Mouse (Mus musculus): ENCODE measurements around the gene Plxna4.

The Plxna4 gene

DNA sequence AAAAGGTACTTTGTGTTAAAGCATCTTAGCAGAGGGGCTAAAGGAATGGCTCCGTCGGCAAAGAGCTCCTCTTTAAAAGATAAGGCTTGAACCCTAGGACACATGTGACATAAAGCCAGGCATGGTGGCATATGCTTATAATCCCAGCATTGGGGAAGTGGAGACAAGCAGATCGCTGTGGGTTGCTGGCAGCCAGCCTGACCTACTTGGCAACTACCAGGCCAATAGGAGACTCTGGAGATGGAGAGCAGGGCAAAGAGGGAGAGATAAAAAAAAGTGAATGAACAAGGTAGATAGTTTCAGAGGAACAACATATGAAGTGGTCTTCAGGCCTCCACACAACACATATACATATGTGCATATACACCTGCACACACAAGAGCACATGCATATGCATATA, 189.7 kb downstream of the Plxna4 start:
- DNase-seq = peak; percentile 62

DNA sequence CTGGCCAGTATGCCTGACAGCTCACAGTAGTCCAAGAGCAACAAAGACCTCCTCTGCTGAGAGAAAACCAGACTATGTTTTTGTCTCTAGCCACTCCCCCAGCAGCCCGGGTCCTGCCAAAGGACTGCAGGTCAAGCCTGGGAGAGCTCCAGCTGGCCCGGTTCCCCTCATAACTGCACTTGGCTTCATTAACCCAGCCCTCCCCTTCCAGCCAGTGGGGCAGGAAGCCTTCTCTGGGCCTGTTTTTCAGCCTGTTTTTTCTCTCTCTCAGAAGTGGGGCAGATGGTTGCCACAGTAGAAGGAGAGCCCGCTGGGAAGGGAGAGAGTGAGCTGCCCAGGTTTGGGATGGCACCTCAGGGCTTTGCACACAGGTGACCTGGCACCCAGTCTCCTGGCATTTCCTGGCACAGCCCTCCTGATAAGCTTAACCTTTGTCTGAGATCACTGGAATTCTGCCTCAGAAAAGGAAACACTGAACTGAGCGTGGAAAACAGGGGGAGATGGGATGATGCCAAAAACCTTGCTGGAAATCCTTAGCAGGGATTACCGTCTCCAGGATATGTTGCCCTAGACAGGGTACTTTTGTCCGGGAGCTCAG, 190.8 kb downstream of the Plxna4 start:
- peak; percentile 98 for DNase-seq

DNA sequence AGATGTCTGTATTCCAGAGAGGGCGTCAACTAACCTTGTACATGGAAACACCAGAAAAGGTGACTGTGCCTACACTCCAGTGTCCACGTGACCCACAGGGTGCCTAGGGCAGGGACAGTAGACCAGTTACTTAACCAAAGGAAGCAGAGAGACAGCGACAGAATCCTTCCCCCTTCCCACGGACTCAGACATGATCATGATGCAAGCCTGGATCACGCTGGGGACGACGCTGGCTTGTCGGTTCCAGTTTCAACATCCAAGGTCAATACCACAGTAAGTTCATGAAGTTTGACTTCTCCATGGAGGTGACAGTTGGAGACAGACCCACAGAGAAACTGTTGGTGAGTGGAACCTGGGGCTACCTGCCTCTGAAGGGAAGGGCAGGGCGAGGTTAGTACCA, 192.6 kb downstream of the Plxna4 start:
- DNase-seq = no peak

DNA sequence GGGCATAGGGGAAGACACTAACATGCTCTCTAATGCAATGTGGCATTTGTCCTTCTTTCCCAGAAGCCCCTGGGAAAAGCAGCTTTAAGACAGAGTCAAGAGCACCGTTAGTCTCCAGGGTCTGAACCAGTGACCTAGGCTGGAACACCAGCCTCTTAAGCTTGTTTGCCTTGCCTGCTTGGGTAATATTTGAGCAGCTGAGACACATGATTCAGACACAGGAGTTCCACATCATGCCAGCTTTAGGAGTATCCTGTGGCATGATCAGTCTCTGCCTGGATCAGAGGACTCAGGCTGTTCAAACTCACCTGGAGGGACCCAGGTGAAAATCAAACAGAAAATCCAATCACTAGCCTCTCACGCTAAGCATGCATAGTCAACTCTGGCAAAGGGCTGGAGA, 195.7 kb downstream of the Plxna4 start:
- no peak for DNase-seq

DNA sequence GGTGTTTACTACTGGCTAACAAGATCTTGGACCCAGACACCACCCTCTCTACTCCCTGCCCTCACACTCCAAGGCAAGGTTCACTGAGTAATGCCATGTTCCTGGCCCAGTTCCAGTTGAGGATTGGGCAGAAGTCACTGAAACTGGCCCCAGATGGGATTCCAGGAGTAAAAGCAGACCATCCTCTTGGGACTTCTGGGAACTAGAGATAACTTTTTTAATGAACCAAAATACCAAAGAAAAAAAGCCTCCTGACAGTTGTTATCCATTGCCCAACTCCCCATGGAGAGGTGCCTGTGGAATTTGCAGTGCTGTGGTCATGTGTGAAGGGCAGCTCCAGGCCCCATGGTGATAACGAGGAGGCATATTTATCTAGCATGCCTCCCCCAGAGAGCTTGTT, 199.7 kb downstream of the Plxna4 start:
- DNase-seq = no peak

DNA sequence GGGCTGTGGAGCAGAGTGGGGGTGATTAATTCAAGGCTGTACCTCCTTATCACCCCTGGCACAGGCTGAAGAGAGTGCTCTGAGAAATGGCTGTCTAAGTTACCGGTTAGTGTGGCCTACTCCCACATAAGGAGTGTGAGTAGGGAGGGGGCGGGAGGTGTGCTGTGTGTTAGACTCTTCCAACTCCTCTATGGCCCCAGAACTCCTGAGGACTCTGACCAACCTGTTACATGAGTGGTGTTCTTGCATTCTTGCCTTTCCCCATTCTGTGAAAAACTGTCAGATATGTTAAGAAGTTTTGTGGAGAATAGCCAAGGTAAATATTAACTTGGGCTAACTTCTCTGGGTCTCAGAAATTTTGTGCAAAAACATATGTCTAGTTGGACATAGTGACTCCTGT, 201.1 kb downstream of the Plxna4 start:
- DNase-seq = no peak

DNA sequence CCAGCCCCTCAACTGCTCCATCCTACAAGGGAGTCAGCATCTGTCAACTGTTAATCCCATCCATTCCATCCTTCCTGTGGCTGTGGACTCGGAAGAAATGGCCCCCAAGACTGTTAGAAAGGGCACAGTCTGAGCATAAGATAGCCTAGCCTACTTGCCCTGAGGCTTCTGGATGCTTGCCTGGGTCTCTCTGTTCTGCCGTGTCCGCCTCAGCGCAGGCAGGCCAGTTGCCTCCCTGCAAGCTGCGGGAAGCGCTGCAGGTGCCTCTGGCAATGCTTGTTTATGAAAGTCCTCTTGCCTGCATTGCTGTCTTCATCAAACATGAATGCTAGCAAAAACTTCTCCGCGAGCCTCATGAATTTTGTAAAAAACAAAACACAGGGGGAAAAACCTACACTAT, 203.1 kb downstream of the Plxna4 start:
- DNase-seq = no peak

DNA sequence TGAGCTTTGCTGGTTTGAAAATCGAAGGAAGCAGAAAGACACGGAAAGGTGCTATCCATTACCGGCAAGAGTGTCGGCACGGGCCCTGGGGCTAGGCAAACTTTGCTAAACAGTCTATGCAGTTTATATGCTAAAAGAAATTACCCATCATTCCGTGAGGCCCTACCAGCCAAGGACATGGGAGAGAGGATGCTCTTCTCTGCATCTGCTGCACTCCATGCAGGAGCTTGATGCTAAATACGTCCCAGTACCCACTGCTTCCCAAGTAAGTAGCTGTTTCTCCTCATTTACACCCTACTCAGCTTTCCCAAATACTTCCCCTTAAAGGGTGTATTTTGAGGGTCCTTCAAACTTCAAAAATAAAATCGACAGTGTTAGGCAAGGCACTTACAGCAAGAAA, 203.6 kb downstream of the Plxna4 start:
- DNase-seq = no peak

DNA sequence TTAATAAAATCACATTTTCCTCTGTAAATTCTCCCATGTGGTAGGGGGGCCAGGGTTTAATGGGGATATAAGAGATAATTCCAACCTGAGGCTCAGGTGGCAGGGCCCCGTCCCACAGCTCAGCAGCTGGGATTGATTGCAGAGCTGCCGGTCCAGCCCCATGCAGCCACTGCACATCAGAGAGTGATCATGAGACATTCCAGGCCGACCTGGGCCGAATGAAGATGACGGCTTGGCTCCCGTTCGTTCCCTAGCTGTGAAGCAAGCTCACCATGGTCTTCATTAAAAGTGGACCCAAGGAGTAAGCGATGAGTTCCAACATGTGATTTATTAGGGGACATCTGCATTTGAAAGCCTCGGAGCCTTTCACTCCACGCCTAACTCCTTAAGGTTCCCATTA, 206.5 kb downstream of the Plxna4 start:
- DNase-seq = no peak

DNA sequence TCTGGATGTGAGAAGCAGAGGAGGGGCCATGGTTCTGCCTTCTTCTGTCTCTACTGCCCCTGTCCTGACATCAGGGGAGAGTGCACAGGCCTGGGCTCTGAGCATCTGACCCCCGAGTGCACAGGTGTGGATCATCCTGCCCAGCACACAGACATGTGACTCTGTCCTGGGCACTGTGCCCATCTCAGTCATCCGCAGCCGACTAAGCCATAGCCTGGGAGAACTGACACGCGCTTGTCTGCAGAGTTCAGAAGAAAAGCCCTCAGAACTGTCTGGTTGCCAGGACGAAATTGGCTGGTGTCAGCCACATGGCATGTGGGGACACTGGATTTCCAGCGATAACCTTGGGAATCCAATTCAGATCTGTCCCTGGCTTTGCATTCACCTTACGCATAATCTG, 210.8 kb downstream of the Plxna4 start:
- DNase-seq = peak; percentile 75

DNA sequence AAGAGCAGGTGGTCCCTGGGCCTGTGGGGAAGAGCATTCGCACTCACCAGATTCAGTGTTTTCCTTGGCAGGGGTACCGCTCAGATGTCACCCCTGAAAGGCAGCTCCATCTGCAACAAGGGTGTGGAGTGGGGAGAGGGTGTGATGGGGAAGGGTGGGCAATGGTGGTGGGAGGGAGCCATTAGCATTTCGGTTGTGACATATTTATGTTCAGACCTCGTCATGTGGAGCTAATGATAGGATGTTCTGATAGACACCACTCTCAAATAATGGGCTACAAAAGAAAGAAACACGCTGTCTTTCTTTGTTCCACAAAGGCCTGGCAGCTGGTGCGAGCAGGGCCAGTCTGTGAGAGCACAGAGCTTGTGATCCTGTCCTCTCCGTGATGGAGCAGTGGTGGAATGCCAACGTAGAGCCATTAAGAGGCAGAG, 214.0 kb downstream of the Plxna4 start:
- DNase-seq = no peak

DNA sequence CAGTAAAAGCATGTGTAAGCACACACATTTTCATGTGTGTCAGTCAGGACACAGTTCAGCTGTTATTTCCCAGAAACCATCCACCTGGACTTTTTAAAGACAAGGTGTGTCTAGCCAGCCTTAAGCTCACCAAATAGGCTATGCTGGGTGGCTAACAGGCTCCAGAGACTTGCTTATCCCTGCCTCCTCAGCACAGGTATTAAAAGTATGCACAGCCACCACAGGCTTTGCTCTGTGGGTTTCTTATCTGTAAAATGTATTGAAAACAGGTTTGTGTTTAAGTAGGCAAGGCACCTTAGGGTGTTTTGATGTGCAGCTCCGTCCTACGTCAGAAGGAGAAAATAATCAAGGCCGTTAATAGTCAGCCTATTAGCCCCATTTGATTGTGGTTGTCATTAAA, 218.9 kb downstream of the Plxna4 start:
- no peak for DNase-seq

DNA sequence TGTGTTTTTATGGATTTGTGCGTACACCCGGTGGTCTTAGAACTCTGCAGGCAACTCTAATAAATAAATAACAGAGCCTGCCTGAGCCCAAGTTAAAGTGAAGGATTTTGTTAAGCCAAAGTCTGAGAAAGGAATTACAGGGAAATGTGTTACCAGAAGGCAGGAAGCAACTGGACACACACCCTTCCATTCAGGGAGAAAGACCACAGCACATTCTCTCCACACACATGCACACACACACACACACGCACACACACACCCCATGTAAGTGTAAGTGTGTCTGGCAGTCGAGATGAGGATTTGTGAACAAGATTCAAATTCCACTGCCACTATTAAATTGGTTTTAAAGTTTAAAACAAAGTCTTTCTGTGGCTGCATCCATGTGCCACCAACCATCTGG, 219.6 kb downstream of the Plxna4 start:
- DNase-seq = no peak

DNA sequence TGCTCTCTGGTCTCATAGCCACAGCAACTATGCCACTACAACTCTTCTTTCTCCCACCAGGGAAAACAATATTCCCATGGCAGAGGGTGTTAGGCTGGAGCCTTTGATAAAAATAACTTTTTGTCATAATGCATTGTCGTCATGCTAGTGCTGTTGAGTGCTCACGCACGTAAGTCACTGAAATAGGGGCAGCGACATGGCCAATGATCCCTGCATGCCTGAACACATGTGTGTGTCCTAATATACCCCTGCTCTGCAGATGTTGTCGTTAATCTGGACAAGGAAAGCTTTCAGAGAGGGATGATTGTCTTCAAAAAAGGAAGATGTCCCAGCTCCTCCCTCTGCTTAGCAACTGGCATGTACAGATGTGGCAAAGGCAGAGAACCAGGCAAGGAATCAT, 223.1 kb downstream of the Plxna4 start:
- no peak for DNase-seq

DNA sequence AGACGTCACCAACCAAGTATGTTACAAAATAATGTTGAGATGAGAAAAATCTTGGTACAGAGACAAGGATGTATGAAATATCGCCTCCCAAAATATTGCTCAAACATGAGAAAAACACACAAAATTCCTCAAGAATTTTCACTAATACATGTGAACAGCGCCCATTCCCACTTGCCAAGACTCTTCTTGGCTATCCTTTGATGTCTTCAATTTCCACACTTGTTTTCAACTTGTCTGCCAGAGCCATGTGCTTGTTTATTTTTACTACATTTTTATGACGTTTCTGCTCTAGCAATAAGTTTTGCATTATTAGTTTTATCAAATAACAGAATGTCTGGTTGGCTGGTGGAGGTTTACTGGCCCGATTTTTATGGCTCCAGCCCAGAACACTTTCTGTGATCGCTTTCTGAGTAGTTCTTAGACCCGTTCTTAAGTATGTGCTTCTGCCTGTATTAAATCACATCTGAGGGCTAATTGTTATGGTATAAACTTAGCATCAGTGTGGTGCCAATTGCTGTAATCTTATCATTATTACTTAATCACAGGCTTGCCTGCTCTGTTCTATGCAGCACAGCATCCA, 224.4 kb downstream of the Plxna4 start:
- no peak for DNase-seq

DNA sequence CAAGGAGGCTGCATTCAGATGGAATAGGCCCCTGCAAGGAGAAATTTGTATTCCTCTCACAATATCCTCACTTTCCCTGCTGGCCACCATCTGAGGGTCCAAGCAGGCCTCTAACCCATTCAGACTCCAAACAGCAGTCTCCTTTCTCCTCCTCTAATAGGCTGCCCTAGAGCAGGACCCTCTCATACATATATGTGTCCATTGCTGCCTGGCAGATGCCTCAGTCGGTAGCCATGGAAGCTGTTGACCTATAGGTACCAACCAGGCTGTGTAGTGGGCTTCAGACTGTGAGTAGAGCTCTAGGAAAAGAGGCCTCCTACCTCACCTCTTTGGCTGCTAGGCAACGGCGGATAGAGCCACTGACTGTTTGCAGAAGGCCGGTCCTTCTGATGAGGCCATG, 225.6 kb downstream of the Plxna4 start:
- DNase-seq = no peak

DNA sequence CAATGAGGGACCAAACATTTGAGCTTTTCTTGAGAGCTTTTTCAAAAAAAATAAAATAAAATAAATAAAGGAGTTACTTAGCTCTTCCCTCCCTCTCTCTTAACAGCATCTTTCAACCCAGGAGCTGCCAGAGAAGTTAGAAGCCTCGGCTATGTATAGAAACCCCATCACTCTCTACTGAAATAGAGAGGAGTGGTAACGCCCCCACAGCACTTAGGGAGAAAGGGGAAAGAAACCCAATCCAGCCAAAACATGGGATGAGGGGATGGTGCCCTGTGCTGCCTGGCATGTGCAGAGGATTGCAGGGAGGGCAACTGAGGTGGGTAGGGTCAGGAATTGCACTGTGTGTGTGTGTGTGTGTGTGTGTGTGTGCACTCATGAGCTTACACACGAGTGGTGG, 228.3 kb downstream of the Plxna4 start:
- no peak for DNase-seq

DNA sequence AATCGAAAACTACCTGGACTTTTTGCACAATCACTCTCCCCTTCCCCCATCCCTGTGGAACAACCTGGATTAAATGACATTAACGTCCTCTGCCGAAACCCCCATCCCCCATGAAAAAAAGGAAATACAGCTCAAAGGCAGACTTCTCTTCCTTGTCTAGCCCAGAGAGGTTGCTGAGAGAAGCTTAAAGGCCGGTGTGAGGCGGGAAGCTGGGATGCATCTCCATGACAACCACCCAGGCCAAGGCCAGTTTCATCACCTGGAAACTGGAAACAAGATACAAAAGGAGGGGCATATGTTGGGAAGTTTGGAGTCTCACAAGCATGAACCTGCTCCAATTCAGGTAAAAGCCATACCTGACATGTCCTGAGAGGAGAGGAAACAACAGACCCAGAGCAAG, 230.5 kb downstream of the Plxna4 start:
- no peak for DNase-seq

DNA sequence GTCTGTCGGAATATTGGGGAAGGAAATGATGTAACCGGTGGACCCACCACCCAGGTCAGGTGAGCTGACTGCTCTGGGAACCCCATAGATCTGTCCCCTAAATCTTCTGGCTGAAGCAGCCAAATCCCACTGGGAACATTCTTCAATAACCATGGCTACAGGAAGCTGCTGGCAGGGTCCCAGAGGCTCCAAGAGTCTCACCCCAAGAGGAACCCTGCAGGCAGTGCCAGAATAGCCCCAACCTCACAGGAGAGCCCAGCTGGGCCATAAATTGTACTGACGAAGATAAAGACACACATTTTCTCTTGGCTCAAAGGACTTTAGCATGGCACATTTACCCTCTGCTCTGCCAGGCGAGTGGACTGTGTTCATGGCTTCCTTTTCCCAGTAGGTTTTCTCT, 232.4 kb downstream of the Plxna4 start:
- DNase-seq = peak; percentile 18

DNA sequence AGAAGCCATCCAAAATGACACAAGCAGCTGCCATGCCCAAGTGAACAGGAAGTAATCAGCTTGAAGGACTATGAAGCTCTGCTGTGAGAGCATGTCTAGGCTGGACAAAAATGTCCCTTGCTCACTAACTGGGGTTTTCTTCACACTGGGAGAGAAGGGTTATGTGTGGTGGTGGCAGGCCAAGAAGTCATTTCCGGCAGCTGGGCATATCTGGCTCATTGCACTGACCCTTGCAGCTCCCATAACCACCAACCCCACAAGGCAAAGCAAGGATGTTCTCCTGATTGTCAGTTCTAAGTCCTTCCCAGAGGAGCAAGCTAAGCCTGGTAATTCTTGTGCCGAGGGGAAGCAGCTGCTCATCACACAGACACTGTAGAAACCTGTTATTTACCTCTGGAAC, 239.0 kb downstream of the Plxna4 start:
- DNase-seq = no peak

DNA sequence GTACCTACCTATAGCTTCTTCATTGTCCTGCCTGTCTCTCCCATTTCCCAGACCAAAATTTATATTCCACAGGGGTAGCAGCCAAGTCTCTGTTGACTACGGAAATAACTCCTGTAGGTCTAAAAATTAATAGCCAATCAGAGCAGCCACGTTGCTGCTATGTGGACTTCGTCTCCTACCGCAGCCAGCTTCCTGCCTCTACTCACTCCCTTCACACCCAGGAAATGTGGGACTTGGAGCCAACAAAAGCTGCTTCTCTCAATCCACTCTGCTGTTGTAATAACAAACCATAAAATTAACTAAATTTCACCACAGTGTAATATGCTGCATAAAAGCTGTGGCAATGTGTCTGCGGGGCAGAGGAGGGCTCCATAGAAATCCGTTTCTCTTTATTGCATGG, 239.9 kb downstream of the Plxna4 start:
- no peak for DNase-seq

DNA sequence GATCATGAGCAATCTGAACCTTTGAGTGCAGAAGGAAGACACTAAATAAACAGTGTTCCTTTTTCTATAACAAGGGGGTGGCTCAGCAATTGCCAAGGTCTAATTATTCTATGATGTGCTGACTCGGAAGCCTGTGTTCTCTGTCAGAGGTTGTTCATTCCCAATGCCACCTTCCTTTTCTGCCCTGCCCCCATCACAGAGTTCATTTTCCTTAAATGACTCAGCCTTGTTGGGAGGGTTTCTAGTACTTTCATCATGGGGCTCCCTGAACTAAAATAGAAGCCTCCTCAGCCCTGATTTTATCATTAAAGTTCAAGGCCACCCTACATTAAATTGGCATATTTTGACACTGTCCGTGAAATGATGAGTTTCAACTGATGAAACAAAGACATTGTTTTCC, 242.0 kb downstream of the Plxna4 start:
- no peak for DNase-seq

DNA sequence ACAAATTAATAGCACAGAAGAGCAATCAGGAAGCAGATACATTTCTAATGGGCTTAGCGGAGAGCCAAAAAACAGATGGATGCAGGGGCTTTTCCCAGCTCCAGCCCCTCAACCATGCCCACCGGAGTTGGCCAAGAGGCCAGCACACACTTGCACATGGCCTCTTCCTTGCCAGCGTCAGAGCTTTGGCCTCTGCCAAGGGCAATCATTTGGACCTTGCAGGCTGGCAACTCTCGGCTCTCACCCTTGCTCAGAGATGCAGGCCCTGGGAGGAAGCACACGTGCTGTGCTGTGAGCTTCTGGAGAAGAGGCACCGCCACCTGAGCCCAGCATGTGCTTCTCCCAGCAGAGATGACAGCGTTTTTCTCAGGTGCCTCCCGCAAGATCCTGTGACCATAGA, 245.3 kb downstream of the Plxna4 start:
- DNase-seq = no peak

DNA sequence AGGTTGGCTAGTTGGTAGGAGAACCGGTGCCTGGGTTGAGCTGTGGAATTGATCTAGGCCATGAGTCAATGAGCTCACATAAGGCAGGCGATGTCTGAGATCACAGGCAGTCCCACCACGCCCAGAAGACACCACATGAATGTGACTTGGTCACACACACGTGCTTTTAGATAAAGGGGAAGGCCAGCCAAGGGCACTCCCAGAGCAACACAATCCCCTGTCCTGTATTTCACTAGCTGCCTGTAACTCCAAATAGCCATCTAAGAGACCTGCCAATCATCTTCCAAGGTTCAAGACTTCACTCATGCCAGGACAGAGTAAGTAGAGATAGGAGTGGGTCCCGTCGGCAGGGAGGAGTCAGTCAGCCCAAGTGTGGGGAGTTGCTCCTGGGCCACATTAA, 245.7 kb downstream of the Plxna4 start:
- DNase-seq = no peak

DNA sequence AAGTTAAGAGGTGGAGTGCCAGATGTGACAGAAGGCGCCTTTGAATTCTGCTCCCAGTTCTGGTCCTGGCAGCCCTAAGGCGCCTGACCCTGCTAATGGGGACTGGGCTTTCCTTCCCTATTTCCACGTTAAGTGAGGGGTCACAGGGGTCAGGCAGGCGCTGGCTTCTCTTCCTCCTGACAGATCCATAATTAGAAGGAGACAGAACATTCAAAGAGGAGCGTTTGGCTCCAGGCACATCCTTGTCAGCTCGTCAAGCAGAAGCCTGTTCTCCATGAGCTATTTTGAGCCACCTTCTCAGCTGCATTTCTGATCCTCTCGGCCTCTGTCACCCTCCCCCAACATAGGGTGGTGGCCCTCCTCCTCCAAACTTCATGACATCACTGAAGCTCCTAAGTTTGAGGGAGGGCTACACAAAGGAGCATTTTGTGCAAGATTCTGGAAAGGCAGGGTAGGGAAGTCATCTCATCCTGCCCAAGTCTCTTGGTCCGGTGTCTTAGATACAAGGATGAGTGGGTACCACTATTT, 249.5 kb downstream of the Plxna4 start:
- no peak for DNase-seq

All from cerebellum, adult 9-11 months (tissue).